Mouse (Mus musculus) embryo, embryonic 10 days (tissue): ENCODE results near the gene Gm20517.
"Not testable (repeated sequence)": the region's sequence is repeated elsewhere in the genome, so short reads cannot be mapped to it uniquely, and the experiment has no call there.

ENCODE experiments used
- DNase-seq: peaks from one replicate; pipeline ENCODE4 v3.0.0-alpha.2; 2015; ENCODE audit warnings: low spot score

The Gm20517 gene

GRCm38 (mm10) chr17:47596839-47597164 lies 14.6 kb upstream of the Gm20517 start:
- DNase-seq, result no peak

GRCm38 (mm10) chr17:47597261-47597660 lies 14.1 kb upstream of the Gm20517 start:
- no peak for DNase-seq

GRCm38 (mm10) chr17:47597838-47598579 lies 13.4 kb upstream of the Gm20517 start:
- DNase-seq, result peak; percentile 65

- not testable (repeated sequence) for DNase-seq
Observed at GRCm38 (mm10) chr17:47598580-47599304, 12.6 kb upstream of the Gm20517 start.

- DNase-seq, result no peak
Observed at GRCm38 (mm10) chr17:47599511-47600297, 11.7 kb upstream of the Gm20517 start.

- no peak for DNase-seq
Observed at GRCm38 (mm10) chr17:47600601-47601388, 10.6 kb upstream of the Gm20517 start.

- DNase-seq, result no peak
Observed at GRCm38 (mm10) chr17:47601389-47601755, 10.0 kb upstream of the Gm20517 start.

- no peak for DNase-seq
Observed at GRCm38 (mm10) chr17:47602289-47602688, 9.1 kb upstream of the Gm20517 start.

GRCm38 (mm10) chr17:47606220-47606619 lies 5.2 kb upstream of the Gm20517 start:
- DNase-seq, result no peak

GRCm38 (mm10) chr17:47609182-47609581 lies 2.2 kb upstream of the Gm20517 start:
- no peak for DNase-seq

GRCm38 (mm10) chr17:47611661-47611982 lies 233 bp downstream of the Gm20517 start:
- DNase-seq, result no peak

GRCm38 (mm10) chr17:47614018-47614417 lies 2.6 kb downstream of the Gm20517 start:
- DNase-seq, result no peak

- no peak for DNase-seq
Observed at GRCm38 (mm10) chr17:47616119-47616518, 4.7 kb downstream of the Gm20517 start.

- DNase-seq, result no peak
Observed at GRCm38 (mm10) chr17:47616652-47617051, 5.3 kb downstream of the Gm20517 start.

- DNase-seq, result no peak
Observed at GRCm38 (mm10) chr17:47617605-47618307, 6.4 kb downstream of the Gm20517 start.

GRCm38 (mm10) chr17:47618556-47619311 lies 7.3 kb downstream of the Gm20517 start:
- DNase-seq, result no peak

GRCm38 (mm10) chr17:47622912-47623554 lies 11.6 kb downstream of the Gm20517 start:
- DNase-seq, result no peak

GRCm38 (mm10) chr17:47624572-47624971 lies 13.2 kb downstream of the Gm20517 start:
- DNase-seq, result not testable (repeated sequence)

- no peak for DNase-seq
Observed at GRCm38 (mm10) chr17:47625088-47625487, 13.7 kb downstream of the Gm20517 start.

GRCm38 (mm10) chr17:47626031-47626430 lies 14.6 kb downstream of the Gm20517 start:
- no peak for DNase-seq
